Mouse (Mus musculus): ENCODE data around the gene B3gnt2.

B3gnt2 gene

DNA sequence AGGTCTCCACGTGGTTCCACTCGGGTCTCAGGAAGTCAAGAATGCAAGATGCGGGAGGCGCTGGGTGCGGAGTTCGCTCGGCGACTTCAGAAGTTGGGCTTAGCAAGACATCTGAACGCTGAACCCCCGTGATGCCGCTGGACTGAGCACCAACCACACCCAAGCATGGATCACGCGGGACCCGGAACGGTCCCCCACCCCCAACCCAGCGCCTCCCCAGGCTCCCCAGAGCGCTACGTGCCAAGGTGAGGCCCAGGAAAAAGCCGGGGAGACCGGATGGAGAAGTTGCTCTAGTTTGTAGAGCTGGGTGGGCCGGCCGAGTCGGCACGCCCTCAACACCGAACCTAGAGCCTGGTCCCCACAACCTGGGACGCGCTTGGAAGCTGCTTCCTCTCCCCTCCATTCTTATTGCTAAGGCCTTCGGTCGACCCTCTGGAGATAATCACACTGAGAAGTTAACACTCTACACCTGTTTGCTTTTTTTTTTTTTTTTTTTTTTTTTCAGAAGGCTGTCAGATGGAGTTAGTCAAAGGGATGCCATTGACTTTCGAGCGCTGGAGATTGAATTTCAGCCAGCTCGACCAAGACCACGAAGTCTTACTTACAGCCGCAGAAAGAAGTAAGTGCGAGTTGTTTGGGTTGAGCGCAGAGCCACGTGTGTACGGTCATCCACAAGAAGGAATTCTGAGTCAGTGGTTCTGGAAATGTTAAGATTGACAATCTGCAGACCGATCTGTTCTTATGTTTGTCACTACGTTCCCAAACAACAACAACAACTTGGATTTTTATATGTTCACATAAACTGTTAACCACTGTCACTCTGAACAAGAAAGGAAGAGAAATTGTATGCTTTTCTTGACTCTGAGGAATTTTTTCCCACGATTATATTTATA, at the start of gene B3gnt2:
TSS of gene B3gnt2 (minus strand) at position 627 of the 893 bp plus-strand sequence.
- DNase-seq (ENCODE audit: low spot score in 2 of 2) = peak; percentile 56 to 62

DNA sequence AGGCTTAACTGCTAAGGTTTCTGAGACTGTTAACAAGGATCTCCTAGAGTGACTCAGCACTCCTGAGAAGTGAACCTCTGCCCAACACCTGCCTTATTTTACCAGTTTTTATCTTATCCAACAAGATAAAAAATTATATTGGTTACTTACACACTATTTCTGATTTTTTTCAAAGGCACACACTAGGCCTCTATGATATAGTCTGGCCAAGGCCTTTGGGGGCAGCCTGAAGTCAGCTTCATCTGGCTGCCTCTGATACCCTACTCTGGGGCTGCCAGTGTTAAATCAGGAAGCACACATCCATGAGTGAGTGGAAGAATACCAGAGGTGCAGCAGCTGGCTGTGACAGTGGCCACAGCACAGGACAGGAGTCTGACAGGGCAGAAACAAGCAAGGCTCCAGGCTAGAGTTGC, 45.7 kb upstream of the B3gnt2 start:
- no peak for DNase-seq (ENCODE audit: low spot score in 2 of 2)

DNA sequence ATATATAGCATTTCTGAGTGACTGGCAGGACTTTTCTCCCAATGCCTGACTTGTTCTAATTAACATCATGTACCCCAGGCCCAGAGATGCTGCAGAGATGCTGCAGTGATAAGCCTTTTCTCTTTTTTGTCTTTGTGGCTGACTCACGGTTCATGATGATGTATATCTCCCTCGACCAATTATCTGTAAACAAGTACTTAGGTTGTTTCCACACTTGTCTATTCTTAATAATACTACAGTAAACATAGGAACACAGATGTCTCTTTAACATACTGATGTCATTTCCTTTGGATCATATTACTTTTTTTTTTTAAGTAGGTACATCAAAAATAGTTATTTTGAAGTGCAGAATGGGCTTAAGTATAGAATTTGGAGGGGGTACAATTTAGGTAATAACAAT, 42.2 kb upstream of the B3gnt2 start:
- DNase-seq (ENCODE audit: low spot score in 2 of 2) = no peak

DNA sequence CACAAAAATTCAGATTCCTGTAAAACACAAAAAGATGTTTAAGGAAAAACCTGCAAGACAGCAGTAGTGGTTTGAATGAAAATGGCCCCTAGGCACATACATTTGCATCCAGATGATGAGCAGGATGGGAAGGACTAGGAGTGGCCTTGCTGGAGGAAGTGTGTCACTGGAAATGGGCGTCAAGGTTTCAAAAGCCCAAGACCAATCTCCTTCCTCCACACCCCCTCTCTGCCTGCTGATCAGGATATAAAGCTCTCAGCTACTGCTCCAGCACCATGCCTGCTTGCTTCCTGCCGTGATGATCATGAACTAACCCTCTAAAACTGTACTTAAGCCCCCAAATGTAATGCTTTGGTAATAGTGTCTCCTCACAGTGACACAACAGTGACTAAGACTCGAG, 39.3 kb upstream of the B3gnt2 start:
- DNase-seq (ENCODE audit: low spot score in 2 of 2) = no peak

DNA sequence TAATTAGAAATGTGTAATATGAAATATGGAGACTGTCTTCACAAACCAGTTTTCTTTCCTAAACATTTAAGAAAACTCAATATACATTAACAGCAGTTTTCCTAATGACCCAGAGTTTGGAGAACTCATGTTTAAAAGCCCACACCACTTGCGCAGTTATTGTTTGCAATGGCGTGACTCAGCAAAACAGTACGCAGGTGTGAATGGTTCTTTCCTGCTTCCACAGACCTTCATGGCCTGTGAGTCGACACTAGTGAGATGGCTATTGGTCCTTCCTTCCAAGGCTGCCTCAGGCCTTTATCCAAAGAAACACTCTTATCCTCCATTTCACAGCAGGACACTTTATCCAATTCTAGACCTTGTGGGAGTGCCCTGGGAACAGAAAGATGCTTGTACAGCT, 36.9 kb upstream of the B3gnt2 start:
- no peak for DNase-seq (ENCODE audit: low spot score in 2 of 2)

DNA sequence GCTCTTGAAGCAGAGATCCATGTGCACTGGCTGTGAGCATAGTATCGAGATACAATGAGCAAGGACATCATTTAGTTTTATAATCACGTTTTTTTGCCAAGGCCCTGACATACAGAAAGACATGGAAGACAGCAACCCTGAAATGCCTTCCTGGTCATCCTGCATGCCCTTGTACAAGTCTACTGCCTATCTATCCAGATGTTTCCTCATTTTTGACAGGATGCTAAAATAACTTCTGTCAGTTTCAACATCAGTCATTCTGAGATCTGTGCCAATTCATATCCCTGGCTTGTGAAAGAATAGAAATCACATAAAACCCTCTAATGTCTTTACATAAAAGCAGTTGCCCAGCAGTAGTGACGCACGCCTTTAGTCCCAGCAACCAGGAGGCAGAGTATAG, 36.4 kb upstream of the B3gnt2 start:
- no peak for DNase-seq (ENCODE audit: low spot score in 2 of 2)

DNA sequence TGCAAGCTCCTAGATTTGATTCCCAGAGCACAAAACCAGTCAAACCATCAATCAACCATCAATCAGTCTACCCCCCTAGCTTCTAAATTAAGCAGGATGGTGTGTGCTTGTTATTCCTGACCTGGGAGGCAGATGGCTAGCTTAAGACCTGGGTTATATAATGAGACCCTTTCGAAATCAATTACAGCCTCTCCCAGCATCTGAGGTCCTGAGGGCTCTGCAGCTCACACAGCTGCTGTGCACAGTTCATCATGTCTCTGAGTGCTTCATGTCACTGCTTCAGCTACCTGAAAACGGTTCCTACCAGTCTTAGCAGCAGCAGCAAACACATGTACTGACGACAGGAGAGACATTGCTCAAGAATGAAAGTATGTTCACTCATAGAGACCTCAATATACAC, 32.3 kb upstream of the B3gnt2 start:
- no peak for DNase-seq (ENCODE audit: low spot score in 2 of 2)

DNA sequence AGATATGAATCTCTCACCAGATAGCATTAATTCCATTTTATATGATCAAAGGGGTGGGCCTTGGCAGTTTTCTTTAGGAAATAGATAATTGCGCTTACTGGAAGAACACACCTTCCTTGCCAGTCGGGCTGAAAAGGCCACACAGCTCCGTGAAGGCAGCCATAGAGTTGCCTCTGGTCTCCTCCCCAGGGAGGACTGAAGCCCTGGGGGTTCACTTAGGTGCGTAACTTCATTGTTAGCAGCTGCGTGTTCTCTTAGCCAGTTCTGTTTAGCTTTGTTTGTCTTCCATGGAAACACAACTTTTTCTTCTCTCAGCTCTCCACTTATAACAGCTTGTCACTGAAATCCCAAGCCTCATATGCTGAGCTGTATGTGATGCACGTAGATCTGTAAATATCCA, 31.7 kb upstream of the B3gnt2 start:
- DNase-seq (ENCODE audit: low spot score in 2 of 2) = no peak

DNA sequence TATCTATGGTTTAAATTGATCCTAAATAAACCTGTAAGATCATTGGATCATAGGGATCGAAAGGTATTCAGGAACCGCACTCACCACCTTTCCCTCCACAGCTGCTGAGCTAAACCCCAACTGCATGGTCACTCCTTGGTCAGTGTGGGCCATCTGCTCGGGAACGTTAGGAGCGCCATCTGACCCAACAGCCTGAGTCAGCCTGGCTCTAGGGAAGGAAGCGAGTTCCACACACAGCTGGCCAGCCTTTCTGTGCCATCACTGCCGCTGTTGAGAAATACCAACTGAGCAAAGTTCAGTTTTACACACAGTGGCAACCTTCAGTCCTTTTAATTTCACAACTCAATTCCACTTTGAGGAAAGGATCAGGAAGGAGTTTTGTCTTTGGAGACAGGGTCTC, 31.1 kb upstream of the B3gnt2 start:
- no peak for DNase-seq (ENCODE audit: low spot score in 2 of 2)

DNA sequence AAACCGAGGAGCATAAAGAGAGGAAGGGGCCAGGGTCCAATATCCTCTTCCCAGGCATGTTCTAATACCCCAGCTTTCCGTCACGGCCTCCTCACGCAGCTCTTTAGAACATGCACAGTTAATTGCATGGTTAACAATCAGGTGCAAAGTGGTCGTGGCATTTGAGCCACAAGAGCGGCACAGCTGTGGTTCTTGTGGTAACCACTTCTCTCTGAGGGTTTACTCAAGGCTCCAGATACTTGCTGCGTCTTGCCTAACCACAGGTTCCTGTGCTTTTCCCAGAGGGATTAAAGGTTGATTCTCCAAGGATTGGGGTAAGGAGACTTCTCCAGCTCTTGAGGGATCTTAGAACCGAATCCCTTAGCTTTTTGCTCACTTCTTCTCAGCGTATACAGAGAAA, 30.5 kb upstream of the B3gnt2 start:
- no peak for DNase-seq (ENCODE audit: low spot score in 2 of 2)

DNA sequence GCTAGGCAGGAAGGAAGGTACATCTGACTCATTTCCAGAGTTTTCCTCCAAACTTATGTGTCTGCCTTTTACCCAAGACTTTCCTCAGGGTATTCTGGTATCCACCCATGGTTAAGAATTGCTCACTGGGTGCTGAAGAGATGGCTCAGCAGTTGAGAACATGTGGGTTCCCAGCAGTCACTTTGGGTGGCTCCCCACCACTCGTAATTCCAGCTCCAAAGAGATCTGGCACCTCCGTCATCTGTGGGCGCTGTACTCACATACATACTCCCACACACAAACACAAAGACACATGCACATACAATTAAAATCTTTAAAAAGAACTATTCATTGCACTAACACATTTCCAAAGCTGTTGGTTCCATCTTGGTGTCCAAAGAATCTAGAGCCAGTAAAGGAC, 28.5 kb upstream of the B3gnt2 start:
- no peak for DNase-seq (ENCODE audit: low spot score in 2 of 2)

DNA sequence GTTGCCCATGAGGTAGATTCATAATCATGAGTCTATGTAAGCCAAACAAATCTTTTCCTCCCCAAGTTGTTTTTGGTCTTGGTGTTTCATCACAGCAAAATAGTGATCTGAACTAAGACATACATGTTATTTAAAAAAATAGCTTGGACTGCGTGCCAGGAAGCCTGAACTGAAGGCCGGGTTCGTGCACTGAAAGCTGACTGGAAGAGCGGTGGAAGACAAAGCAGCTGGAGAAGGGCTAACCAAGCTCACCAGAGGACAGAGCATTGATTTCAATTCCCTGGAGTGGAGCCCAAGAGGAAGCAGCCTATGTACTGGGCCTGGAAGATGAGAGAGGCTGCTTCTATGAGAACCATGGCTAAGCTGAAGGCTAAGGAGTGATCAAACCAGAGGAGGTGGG, 26.2 kb upstream of the B3gnt2 start:
- no peak for DNase-seq (ENCODE audit: low spot score in 2 of 2)

DNA sequence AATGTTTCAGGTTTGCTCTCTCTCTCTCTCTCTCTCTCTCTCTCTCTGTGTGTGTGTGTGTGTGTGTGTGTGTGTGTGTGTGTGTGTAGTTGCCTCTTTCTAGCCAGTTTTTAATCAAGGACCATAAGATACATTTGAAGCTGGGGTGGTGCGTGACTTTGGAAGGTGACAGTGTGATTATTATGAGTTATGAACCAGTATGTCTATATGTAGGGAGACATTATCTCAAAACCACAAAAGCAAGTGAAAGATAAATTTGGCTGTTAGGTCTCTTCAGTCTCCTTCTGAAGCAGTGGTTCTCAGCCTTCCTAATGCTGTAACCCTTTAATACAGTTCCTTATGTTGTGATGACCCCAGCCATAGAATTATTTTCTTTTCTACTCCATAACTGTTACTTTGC, 24.6 kb upstream of the B3gnt2 start:
- no peak for DNase-seq (ENCODE audit: low spot score in 2 of 2)

DNA sequence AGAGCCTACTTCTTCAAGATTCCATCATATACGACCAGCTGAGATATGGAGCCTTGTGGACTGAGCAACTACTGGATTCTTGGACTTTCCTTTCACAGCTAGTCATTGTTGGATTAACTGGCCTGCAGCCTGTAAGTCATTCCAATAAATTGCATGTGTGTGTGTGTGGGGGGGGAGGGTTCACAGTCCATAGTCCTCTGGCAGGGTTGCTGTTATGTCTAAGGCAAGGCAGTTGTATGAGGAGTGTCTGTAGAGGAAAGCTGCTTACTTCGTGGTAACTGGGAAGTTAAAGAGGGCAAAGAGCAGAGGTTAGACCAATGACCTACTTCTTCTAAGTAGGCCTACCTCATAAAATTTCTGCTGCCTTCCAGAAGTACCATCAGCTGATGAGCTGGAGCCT, 22.9 kb upstream of the B3gnt2 start:
- DNase-seq (ENCODE audit: low spot score in 2 of 2) = no peak

DNA sequence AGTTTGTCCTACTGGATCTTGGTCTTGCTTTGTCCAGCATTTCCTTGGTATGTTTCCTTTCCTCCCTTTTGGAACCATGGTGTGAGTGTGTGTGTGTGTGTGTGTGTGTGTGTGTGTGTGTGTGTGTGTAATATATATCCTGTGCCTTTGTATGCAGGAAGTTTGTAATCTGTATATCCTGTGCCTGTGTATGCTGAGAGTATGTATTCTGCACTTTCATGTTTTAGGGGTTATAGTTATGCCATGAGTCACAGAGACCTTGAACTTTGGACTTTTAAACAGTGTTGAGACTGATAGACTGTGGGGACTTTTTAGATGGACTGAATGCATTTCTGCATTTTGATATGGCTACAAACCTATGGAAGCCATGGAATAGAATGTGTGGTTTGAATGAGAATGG, 22.2 kb upstream of the B3gnt2 start:
- DNase-seq (ENCODE audit: low spot score in 2 of 2) = no peak

DNA sequence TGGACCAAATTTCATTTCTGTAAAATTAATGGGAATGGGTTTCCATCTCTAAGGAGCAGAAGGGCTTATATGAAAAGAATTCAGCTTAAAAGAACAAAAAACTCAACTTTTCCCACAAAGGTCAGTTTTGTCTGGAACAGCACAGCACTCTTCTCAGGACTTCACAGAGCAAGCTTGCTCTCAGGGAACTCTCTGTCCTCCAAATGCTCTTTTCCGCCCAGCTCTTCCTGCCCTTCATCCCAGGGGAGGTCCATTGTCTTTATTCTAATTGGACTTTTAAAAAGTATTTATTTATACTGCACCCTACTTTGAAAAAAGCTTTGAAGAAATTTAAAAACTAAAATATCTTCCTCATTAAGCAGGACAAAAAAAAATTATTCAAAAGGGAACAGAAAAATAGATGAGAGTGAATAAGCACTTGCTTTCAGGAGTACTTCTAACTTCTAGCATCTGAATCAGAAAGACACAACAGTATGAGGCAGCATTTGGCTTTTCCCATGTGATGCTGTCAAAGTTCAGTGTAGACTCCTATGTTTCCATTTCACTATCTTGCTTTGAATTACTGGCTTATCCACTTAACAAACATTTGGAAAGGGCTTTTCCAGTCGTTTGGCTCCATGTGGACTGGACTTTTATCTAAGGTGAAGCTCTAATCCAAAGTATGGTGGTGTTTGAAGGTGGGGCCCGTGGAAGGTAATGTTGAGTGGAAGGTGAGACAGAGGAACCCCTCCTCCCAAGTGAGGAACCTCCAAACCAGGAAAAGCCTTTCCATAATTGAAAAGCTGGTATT, 19.8 kb upstream of the B3gnt2 start:
- DNase-seq (ENCODE audit: low spot score in 2 of 2) = no peak

DNA sequence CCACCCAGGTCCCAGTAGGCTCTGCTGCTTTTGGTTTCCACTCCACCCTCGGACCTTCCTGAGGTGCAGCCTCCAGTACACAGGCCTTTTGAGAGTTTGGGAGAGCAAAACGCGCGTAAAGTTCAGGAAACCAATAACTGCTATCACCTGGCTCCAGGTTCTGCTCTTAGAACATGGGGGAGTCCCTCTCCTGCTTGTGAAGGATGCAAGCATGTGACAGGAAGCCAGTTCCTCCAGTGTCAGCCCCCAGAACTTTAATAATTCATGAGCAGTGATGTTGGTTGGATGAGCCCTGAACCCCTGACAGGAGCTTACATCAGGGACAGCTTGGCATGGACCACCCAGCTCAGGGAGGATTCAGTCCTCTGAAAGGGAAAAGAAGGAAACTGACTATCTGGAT, 18.9 kb upstream of the B3gnt2 start:
- DNase-seq (ENCODE audit: low spot score in 2 of 2) = no peak

DNA sequence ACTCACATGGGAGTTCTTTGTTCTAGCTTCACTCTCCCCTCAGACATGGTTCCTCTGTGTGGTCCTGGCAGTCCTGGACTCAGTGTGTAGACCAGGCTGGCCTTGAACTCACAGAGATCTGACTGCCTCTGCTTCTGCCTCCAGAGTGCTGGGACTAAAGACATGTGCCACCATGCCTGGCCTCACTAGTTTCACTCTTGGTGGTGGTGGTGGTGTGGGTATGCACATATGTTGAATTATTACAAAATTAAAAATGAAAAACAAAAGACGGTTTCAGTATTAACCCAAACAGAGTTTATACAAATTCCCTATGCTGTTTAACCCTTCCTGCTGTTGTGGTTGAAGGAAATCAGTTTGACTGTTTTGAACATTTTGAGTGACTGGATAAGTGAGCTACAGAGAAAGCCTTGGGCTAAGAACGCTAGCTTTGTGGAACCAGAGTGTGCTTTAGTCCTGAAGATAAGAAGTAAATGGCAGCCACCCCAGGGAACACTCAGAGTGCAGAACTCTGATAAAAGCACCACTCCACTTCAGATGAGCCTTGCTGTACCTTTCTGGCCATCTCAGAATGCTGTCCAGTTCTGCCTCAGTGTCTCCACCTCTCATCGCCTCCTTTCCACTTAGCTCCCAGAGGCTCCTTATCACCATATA, 16.0 kb upstream of the B3gnt2 start:
- no peak for DNase-seq (ENCODE audit: low spot score in 2 of 2)

DNA sequence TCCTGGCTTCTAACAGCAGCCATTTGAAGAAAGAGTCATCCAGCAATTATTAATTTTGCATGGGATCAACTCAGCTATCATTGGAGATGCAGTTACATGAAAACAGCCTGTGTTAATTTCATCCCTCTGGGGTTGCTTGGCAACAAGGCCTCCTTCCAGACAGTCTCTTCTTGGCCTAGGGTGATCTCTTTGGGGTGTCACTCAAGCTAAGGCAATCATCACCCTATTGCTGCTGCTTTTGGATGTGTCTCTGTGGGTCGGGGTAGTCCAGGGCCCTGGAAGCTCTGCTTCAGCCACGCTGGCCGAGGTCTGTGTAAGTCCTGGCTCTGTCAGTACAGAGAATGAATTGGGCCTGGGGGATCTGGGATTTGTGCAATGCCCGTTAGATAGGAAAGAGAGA, 14.5 kb upstream of the B3gnt2 start:
- DNase-seq (ENCODE audit: low spot score in 2 of 2) = no peak

DNA sequence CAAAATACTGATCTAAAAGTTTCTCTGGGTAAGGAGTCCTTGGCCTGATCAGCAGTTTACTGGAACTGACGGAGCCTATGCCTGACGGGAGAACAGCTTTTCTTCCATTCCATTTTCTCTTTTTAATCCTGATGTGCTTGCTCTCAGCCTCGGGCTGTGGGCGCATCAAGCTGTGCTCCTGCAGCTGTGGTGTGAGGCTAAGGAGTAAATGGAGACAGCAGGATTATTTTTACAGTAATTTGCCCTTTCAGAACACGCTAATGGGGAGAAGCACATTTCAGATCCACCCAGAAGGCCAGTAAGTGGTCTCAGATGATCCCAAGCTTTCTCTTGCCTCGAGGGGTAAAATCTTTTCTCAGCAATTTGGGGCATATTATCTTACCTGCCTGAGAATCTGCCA, 14.0 kb upstream of the B3gnt2 start:
- no peak for DNase-seq (ENCODE audit: low spot score in 2 of 2)

DNA sequence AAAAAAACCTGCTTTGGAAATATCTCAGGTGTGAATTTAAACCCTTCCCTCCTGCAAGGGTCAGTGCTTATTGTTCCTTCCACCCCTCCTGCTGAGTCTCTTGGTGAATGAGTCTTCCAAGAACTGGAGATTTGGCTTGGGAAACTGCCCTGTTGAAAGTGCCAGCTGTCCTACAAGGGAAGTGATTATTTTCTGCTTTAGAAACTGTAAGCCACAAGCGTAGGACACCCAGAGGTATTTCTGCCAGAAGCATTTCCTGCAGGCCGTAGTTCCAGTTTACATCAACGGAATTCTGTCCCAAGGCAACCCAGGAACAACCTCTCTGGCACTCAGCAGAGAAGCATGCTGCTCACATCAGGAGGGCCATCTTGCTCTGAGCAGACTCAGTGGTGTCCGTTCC, 12.6 kb upstream of the B3gnt2 start:
- no peak for DNase-seq (ENCODE audit: low spot score in 2 of 2)

DNA sequence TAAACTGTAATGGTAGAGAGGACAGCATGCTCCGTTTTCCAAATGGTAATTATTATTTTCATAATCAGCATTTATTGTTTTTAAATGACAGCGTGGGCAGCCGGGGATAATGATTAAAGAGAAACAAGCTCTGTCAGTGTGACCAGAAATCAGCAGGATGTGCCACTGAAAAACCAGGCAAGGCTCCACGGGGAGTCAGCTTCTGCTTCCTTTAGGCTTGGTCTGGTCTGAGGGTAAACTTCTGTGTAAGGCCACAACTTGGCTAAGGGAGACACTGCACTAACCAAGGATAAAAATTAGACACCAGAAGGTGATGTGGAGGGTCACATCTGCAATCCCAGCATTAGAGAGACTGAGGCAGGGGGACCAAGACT, 11.5 kb upstream of the B3gnt2 start:
- no peak for DNase-seq (ENCODE audit: low spot score in 2 of 2)
